Mouse (Mus musculus): ENCODE measurements around the gene Rpl3. TPM values are rescaled to one million over a fixed set of nuclear protein-coding genes. Genes with fewer than 3 reads are reported as not detected.

The Rpl3 gene
- polyA plus RNA-seq, 1 experiment = not detected

GRCm38 (mm10) chr15:80119076-80119475 is 27.4 kb upstream of the Rpl3 start:
- Histone ChIP-seq H3K4me3 (ENCODE audit: insufficient read depth, low read depth, low read length) (no peak overlapping the region), H3K4me1 (ENCODE audit: control insufficient read depth, insufficient read depth, low read length) (no peaks in the 10 kb centered on the region), H3K27ac (ENCODE audit: insufficient read depth, low read depth, low read length) (no peak overlapping the region)
- TF ChIP-seq CTCF (IDR thresholded peaks at IDR 0.05; ENCODE audit: insufficient read depth, low read depth, low read length) (no peak), POLR2A (IDR thresholded peaks at IDR 0.05; ENCODE audit: insufficient read depth, low read depth, low read length) (no peak)
- 89% methylated on average over 6 of the region's 6 CpGs for WGBS

GRCm38 (mm10) chr15:80117154-80117553 is 25.5 kb upstream of the Rpl3 start:
- TF ChIP-seq CTCF (IDR thresholded peaks at IDR 0.05; ENCODE audit: insufficient read depth, low read depth, low read length) = no peak
- TF ChIP-seq POLR2A (IDR thresholded peaks at IDR 0.05; ENCODE audit: insufficient read depth, low read depth, low read length) = no peak
- H3K4me3 ChIP-seq (ENCODE audit: insufficient read depth, low read depth, low read length) = no peak overlapping the region
- no peak overlapping the region for H3K27ac ChIP-seq (ENCODE audit: insufficient read depth, low read depth, low read length)
- 64% methylated on average over 8 of the region's 8 CpGs for WGBS
- H3K4me1 ChIP-seq (ENCODE audit: control insufficient read depth, insufficient read depth, low read length) = no peaks in the 10 kb centered on the region

DNA sequence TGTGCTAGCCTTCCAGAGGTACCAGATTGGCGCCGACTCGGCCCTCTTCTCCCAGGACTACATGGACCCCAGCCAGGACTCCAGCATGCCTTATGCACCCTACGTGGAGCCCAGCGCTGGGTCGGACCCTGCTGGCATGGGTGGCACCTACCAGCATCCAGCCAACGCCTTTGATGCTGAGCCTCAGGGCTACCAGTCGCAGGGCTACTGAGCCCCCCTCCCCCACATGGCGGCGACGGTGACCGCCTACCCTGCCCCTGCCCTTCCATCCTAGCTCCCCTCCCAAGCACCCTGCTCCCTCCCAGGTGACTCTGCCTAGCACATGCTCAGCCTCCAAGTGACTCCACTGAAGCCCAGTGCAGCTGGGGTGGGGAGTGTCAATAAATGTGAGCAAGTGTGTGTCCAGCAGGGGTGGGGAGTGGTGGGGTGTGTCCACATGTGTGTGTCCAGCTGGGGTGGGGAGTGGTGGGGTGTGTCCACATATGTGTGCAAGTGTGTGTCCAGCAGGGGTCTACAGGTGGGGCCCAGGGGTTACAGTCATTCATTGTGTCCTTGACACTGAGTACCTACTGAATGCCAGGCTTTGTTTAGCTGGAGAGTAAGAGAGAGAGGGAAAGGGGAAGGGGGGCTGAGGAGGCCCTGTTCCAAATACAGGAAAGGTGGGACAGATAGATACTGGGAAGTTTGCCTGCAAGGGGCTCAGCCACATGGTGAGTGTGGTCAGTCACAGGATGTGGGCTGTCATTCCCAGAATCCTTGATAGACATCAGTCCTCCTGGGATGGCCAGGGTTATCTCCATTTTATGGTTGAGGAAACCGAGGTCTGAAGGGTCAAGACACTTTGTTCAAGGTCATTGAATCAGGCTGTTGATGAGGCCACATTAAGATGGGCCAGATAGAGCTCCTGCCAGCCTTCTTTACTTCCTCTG is 24.5 kb upstream of the Rpl3 start:
- 79% methylated on average over 13 of the region's 13 CpGs for WGBS
- H3K4me3 ChIP-seq (ENCODE audit: insufficient read depth, low read depth, low read length) = no peak overlapping the region
- H3K27ac ChIP-seq (ENCODE audit: insufficient read depth, low read depth, low read length) = no peak overlapping the region
- TF ChIP-seq CTCF (IDR thresholded peaks at IDR 0.05; ENCODE audit: insufficient read depth, low read depth, low read length) = no peak
- no peak for TF ChIP-seq POLR2A (IDR thresholded peaks at IDR 0.05; ENCODE audit: insufficient read depth, low read depth, low read length)
- no peaks in the 10 kb centered on the region for H3K4me1 ChIP-seq (ENCODE audit: control insufficient read depth, insufficient read depth, low read length)

DNA sequence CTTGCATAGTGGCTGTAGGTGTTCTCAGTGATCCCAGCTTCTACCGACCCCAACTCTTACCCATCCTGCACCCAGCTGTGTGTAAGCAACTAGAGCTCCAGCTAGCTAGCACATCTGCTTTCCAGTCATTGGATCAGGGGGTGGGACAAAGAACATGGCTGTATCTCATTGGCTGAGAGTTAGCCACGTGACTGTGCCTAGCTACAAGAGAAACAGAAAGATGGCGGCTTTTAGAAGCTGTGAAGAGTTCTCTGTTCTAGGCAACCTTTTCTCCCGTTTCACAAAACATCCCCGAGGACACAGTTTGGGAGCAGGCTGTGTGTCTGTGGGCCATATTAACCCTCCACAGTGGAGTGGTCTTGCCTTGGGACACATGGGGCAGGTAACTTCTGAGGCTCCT is 23.6 kb upstream of the Rpl3 start:
- WGBS = 66% methylated on average over 5 of the region's 5 CpGs
- Histone ChIP-seq H3K4me3 (ENCODE audit: insufficient read depth, low read depth, low read length) (no peak overlapping the region), H3K27ac (ENCODE audit: insufficient read depth, low read depth, low read length) (no peak overlapping the region), H3K4me1 (ENCODE audit: control insufficient read depth, insufficient read depth, low read length) (no peaks in the 10 kb centered on the region)
- no peak for TF ChIP-seq POLR2A (IDR thresholded peaks at IDR 0.05; ENCODE audit: insufficient read depth, low read depth, low read length)
- no peak for TF ChIP-seq CTCF (IDR thresholded peaks at IDR 0.05; ENCODE audit: insufficient read depth, low read depth, low read length)

DNA sequence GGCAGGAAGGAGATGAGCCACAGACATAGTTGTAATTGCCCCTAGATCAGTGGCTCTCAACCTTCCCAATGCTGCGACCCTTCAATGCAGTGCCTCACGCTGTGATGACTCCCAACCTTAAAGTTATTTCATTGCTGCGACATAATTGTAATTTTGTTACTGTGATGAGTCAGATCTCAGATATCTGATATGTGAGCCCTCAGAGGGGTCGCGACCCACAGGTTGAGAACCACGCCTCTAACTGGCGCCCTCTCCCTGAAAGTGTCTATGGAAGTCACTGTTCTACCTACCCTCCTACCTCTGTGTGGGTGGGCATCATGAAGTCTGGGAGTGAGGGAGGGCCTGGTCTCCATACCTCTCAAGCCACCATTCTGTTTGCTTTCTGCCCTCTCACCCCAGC is 22.7 kb upstream of the Rpl3 start:
- WGBS = 90% methylated on average over 7 of the region's 7 CpGs
- no peak overlapping the region for H3K27ac ChIP-seq (ENCODE audit: insufficient read depth, low read depth, low read length)
- TF ChIP-seq CTCF (IDR thresholded peaks at IDR 0.05; ENCODE audit: insufficient read depth, low read depth, low read length) (no peak), POLR2A (IDR thresholded peaks at IDR 0.05; ENCODE audit: insufficient read depth, low read depth, low read length) (no peak)

DNA sequence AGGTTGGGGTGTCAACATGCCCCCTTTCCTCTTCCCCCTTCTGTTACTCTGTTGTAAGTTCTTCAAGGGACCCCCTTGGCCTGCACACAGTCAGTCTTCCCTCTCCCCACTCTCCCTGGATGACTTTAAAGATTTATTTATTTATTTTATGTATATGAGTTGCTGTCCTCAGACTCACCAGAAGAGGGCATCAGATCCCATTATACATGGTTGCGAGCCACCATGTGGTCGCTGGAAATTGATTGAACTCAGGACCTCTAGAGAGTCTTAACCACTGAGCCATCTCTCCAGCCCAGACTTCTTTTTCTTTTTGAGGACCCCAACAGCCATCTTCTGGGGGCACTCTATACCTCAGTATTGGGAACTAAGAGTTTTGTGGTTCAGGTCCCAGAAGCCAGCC is 20.8 kb upstream of the Rpl3 start:
- TF ChIP-seq CTCF (IDR thresholded peaks at IDR 0.05; ENCODE audit: insufficient read depth, low read depth, low read length) (no peak), POLR2A (IDR thresholded peaks at IDR 0.05; ENCODE audit: insufficient read depth, low read depth, low read length) (no peak)
- WGBS = 53% methylated on average over 2 of the region's 2 CpGs
- Histone ChIP-seq H3K4me3 (ENCODE audit: insufficient read depth, low read depth, low read length) (no peak overlapping the region), H3K4me1 (ENCODE audit: control insufficient read depth, insufficient read depth, low read length) (no peaks in the 10 kb centered on the region), H3K27ac (ENCODE audit: insufficient read depth, low read depth, low read length) (no peak overlapping the region)

More for the DNA sequence above, 22.7 kb upstream of the Rpl3 start:
- Histone ChIP-seq H3K4me3 (ENCODE audit: insufficient read depth, low read depth, low read length) (no peak overlapping the region), H3K4me1 (ENCODE audit: control insufficient read depth, insufficient read depth, low read length) (no peaks in the 10 kb centered on the region)

DNA sequence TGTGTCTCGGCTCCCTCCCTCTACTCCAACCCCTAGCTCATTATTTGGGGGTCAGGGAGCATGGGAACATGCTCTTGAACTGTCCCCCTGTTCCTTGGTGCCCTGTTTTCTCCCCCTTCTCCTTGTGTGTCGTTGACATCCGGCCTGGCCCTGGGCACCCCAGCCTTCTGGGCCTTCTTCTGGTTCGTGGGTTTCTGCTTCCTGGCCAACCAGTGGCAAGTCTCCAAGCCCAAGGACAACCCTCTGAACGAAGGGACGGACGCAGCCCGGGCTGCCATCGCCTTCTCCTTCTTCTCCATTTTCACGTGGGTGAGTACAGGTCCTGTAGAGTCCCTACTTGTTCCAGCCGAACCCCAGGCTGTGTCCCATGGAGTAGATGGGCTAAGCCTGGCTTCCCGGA is 19.8 kb upstream of the Rpl3 start:
- no peak overlapping the region for H3K27ac ChIP-seq (ENCODE audit: insufficient read depth, low read depth, low read length)
- H3K4me1 ChIP-seq (ENCODE audit: control insufficient read depth, insufficient read depth, low read length) = no peaks in the 10 kb centered on the region
- 83% methylated on average over 12 of the region's 12 CpGs for WGBS
- H3K4me3 ChIP-seq (ENCODE audit: insufficient read depth, low read depth, low read length) = no peak overlapping the region
- TF ChIP-seq CTCF (IDR thresholded peaks at IDR 0.05; ENCODE audit: insufficient read depth, low read depth, low read length) = no peak
- TF ChIP-seq POLR2A (IDR thresholded peaks at IDR 0.05; ENCODE audit: insufficient read depth, low read depth, low read length) = no peak

DNA sequence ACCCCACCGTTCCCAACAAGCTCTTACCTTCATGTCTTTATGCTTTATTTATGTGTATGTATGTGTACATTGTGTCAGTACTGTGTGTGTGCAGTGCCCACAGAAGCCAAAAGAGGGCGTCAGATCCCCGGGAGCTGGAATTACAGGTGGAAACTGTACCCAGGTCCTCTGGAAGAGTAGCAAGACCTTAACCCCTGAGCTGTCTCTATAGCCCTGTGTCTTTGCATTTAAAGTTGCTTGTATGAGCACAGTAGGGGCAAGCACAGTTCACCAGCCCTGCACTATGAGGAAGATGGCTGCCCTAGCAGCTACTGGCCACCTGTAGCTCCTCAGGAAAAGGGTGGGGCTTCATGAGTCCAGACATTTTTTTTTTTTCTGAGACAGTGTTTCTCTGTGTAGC is 15.9 kb upstream of the Rpl3 start:
- H3K27ac ChIP-seq (ENCODE audit: insufficient read depth, low read depth, low read length) = no peak overlapping the region
- no peak for TF ChIP-seq POLR2A (IDR thresholded peaks at IDR 0.05; ENCODE audit: insufficient read depth, low read depth, low read length)
- no peak for TF ChIP-seq CTCF (IDR thresholded peaks at IDR 0.05; ENCODE audit: insufficient read depth, low read depth, low read length)
- WGBS = 84% methylated on average over 3 of the region's 3 CpGs
- no peak overlapping the region for H3K4me3 ChIP-seq (ENCODE audit: insufficient read depth, low read depth, low read length)
- H3K4me1 ChIP-seq (ENCODE audit: control insufficient read depth, insufficient read depth, low read length) = peaks cover 16% of the 10 kb centered on the region

- TF ChIP-seq POLR2A (IDR thresholded peaks at IDR 0.05; ENCODE audit: insufficient read depth, low read depth, low read length) = no peak
- TF ChIP-seq CTCF (IDR thresholded peaks at IDR 0.05; ENCODE audit: insufficient read depth, low read depth, low read length) = no peak
- Histone ChIP-seq H3K27ac (ENCODE audit: insufficient read depth, low read depth, low read length) (no peak overlapping the region), H3K4me1 (ENCODE audit: control insufficient read depth, insufficient read depth, low read length) (peaks cover 20% of the 10 kb centered on the region), H3K4me3 (ENCODE audit: insufficient read depth, low read depth, low read length) (no peak overlapping the region)
- 79% methylated on average over 8 of the region's 8 CpGs for WGBS
Measured at GRCm38 (mm10) chr15:80107143-80107542, 15.5 kb upstream of the Rpl3 start.
